Mouse (Mus musculus) liver, embryonic 14.5 days (tissue): ENCODE measurements around the gene Msi1.

Source experiments
- CTCF ChIP-seq: IDR thresholded peaks from 2 replicates; pipeline ENCODE4 v1.5.1; 2016; ENCODE audit warnings: antibody characterized with exemption, low read depth, control low read depth
- EP300 ChIP-seq: IDR thresholded peaks from 2 replicates; pipeline ENCODE4 v1.6.1; 2016; ENCODE audit warnings: antibody characterized with exemption, low read depth

DNA sequence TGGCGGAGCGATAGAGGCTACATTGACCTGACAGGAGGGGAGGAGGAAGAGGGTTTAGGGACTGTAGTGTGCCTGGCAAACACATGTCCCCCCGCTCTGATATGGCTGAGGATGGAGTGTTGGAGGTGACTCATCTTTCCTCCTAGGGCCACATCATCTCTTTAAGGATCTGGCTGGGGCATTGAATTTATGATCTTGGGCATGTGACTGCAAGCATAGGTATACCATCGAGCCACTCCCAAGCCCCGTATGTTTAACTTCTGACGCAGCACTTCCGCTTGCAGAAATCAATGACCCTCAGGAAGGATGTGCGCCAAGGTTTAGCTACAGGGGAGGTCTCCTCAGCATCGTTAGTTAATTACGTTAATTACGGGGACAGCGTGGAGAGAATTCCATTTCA lies 73.6 kb downstream of the Msi1 start:
- TF ChIP-seq CTCF (no peak), EP300 (no peak)
